Mouse (Mus musculus) MEL (cell line): ENCODE measurements around the gene Spata17. TPM values are rescaled to one million over a fixed set of nuclear protein-coding genes. Genes with fewer than 3 reads are reported as not detected.

Experiments
- DNase-seq: peaks from one replicate; pipeline ENCODE4 v3.0.0; 2011; ENCODE audit warnings: low read depth, low spot score
- H3K27ac ChIP-seq: 2 replicates; pipeline ENCODE4 v1.5.1; 2012; ENCODE audit warnings: low read depth, mild to moderate bottlenecking, control low read depth, low read length, moderate library complexity; ENCODE audit not compliant: control insufficient read depth
- H3K27me3 ChIP-seq, 2 experiments: fragments of 150-350 bp in 1 of 2; sonication (generic) in 1 of 2; 2 replicates each; pipeline ENCODE4 v1.6.1; 2012; ENCODE audit warnings: low read length in 2 of 2, mild to moderate bottlenecking in 2 of 2, improper control_type of control experiment in 1 of 2, moderate library complexity in 1 of 2; ENCODE audit not compliant: insufficient read depth in 2 of 2, control insufficient read depth in 1 of 2
- H3K36me3 ChIP-seq, 2 experiments: 2 replicates each; pipeline ENCODE4 v1.6.1; 2012 to 2014; ENCODE audit warnings: low read length in 2 of 2, improper control_type of control experiment in 1 of 2, inconsistent platforms in 1 of 2, mild to moderate bottlenecking in 1 of 2; ENCODE audit not compliant: insufficient read depth in 2 of 2, control insufficient read depth in 1 of 2
- H3K4me1 ChIP-seq, 2 experiments: fragments of 150-350 bp in 1 of 2; sonication (generic) in 1 of 2; 2 replicates each; pipeline ENCODE4 v1.6.1; 2012; ENCODE audit warnings: low read length in 2 of 2, improper control_type of control experiment in 1 of 2, mild to moderate bottlenecking in 1 of 2; ENCODE audit not compliant: insufficient read depth in 2 of 2, control insufficient read depth in 1 of 2
- H3K4me3 ChIP-seq, 2 experiments: fragments of 150-350 bp in 1 of 2; sonication (generic) in 1 of 2; 2 replicates each; pipeline ENCODE4 v1.5.1; 2012; ENCODE audit warnings: low read depth in 2 of 2, low read length in 2 of 2, mild to moderate bottlenecking in 2 of 2, moderate library complexity in 2 of 2, control low read depth in 1 of 2, improper control_type of control experiment in 1 of 2; ENCODE audit not compliant: control insufficient read depth in 1 of 2, insufficient read depth in 1 of 2
- H3K79me2 ChIP-seq: 2 replicates; pipeline ENCODE4 v1.6.1; 2012; ENCODE audit warnings: mild to moderate bottlenecking, low read length, moderate library complexity; ENCODE audit not compliant: control insufficient read depth, poor library complexity, insufficient read depth
- H3K9ac ChIP-seq: 2 replicates; pipeline ENCODE4 v1.6.1; 2012; ENCODE audit warnings: low read depth, mild to moderate bottlenecking, control low read depth, low read length, moderate library complexity; ENCODE audit not compliant: control insufficient read depth, poor library complexity, severe bottlenecking
- H3K9me3 ChIP-seq: fragments of 150-350 bp; sonication (generic); replicated peaks from 2 replicates; pipeline ENCODE4 v1.6.1; 2012; ENCODE audit warnings: mild to moderate bottlenecking, low read length, improper control_type of control experiment, moderate library complexity; ENCODE audit not compliant: insufficient read depth
- BHLHE40 ChIP-seq: IDR thresholded peaks from 2 replicates; pipeline ENCODE4 v1.6.1; 2012; ENCODE audit warnings: low read depth, mild to moderate bottlenecking, inconsistent platforms, low read length, improper control_type of control experiment, borderline replicate concordance
- CTCF ChIP-seq, 3 experiments: IDR thresholded peaks in 2 of 3; conservative IDR thresholded peaks in 1 of 3; 2 replicates each; pipeline ENCODE4 v1.5.1; 2011 to 2012; ENCODE audit warnings: low read length in 3 of 3, low read depth in 2 of 3, mild to moderate bottlenecking in 2 of 3, improper control_type of control experiment in 1 of 3, inconsistent platforms in 1 of 3, mixed read lengths in 1 of 3, moderate library complexity in 1 of 3; ENCODE audit not compliant: control insufficient read depth in 1 of 3, insufficient read depth in 1 of 3, poor library complexity in 1 of 3, severe bottlenecking in 1 of 3
- EP300 ChIP-seq, 2 experiments: IDR thresholded peaks; 2 replicates each; pipeline ENCODE4 v1.6.1; 2011; ENCODE audit warnings: improper control_type of control experiment in 2 of 2, low read length in 2 of 2, low read depth in 1 of 2, mild to moderate bottlenecking in 1 of 2
- ETS1 ChIP-seq: IDR thresholded peaks from 2 replicates; pipeline ENCODE4 v1.6.1; 2012; ENCODE audit warnings: low read depth, mild to moderate bottlenecking, inconsistent platforms, low read length, improper control_type of control experiment, moderate library complexity
- GABPA ChIP-seq: IDR thresholded peaks from 2 replicates; pipeline ENCODE4 v1.6.1; 2012; ENCODE audit warnings: low read depth, mild to moderate bottlenecking, inconsistent platforms, low read length, improper control_type of control experiment, moderate library complexity
- HCFC1 ChIP-seq: IDR thresholded peaks from 2 replicates; pipeline ENCODE4 v1.6.1; 2012; ENCODE audit warnings: low read depth, mild to moderate bottlenecking, inconsistent platforms, low read length, improper control_type of control experiment, moderate library complexity
- KAT2A ChIP-seq: conservative IDR thresholded peaks from 2 replicates; pipeline ENCODE4 v1.6.1; 2012; ENCODE audit warnings: low read depth, low read length, improper control_type of control experiment, inconsistent platforms
- MAFK ChIP-seq: IDR thresholded peaks from 2 replicates; pipeline ENCODE4 v1.6.1; 2011; ENCODE audit warnings: low read depth, mild to moderate bottlenecking, low read length, improper control_type of control experiment, borderline replicate concordance
- MAX ChIP-seq: IDR thresholded peaks from 2 replicates; pipeline ENCODE4 v1.6.1; 2011; ENCODE audit warnings: low read length, improper control_type of control experiment
- MXI1 ChIP-seq: IDR thresholded peaks from 2 replicates; pipeline ENCODE4 v1.6.1; 2011; ENCODE audit warnings: mild to moderate bottlenecking, low read depth, low read length, improper control_type of control experiment
- MYB ChIP-seq: IDR thresholded peaks from 2 replicates; pipeline ENCODE4 v1.6.1; 2011; ENCODE audit warnings: mild to moderate bottlenecking, low read depth, low read length, improper control_type of control experiment
- MYC ChIP-seq: IDR thresholded peaks from 2 replicates; pipeline ENCODE4 v1.6.1; 2011; ENCODE audit warnings: low read depth, mild to moderate bottlenecking, low read length, improper control_type of control experiment, moderate library complexity
- NRF1 ChIP-seq: IDR thresholded peaks from 2 replicates; pipeline ENCODE4 v1.6.1; 2014; ENCODE audit warnings: low read depth, mild to moderate bottlenecking, inconsistent platforms, low read length, improper control_type of control experiment, moderate library complexity; ENCODE audit not compliant: poor library complexity, insufficient read depth, severe bottlenecking
- POLR2A ChIP-seq, 2 experiments: IDR thresholded peaks; 2 replicates each; pipeline ENCODE4 v1.6.1; 2011 to 2012; ENCODE audit warnings: low read length in 2 of 2, mild to moderate bottlenecking in 2 of 2, control low read depth in 1 of 2, improper control_type of control experiment in 1 of 2, low read depth in 1 of 2, moderate library complexity in 1 of 2; ENCODE audit not compliant: control insufficient read depth in 1 of 2, insufficient read depth in 1 of 2, poor library complexity in 1 of 2
- POLR2AphosphoS2 ChIP-seq: IDR thresholded peaks from 2 replicates; pipeline ENCODE4 v1.6.1; 2011; ENCODE audit warnings: low read length, improper control_type of control experiment
- RAD21 ChIP-seq: IDR thresholded peaks from 2 replicates; pipeline ENCODE4 v1.6.1; 2011; ENCODE audit warnings: mild to moderate bottlenecking, low read depth, low read length, improper control_type of control experiment
- SIN3A ChIP-seq: IDR thresholded peaks from 2 replicates; pipeline ENCODE4 v1.6.1; 2012; ENCODE audit warnings: low read length, improper control_type of control experiment, inconsistent platforms
- SMC3 ChIP-seq: IDR thresholded peaks from 2 replicates; pipeline ENCODE4 v1.6.1; 2011; ENCODE audit warnings: low read depth, low read length, improper control_type of control experiment
- TBP ChIP-seq: IDR thresholded peaks from 2 replicates; pipeline ENCODE4 v1.8.0; 2011; ENCODE audit warnings: low read depth, low read length, improper control_type of control experiment
- TCF12 ChIP-seq: IDR thresholded peaks from 2 replicates; pipeline ENCODE4 v1.6.1; 2014; ENCODE audit warnings: low read depth, mild to moderate bottlenecking, inconsistent platforms, low read length, improper control_type of control experiment, moderate library complexity
- UBTF ChIP-seq: IDR thresholded peaks from 2 replicates; pipeline ENCODE4 v1.6.1; 2012; ENCODE audit warnings: low read depth, mild to moderate bottlenecking, inconsistent platforms, low read length, improper control_type of control experiment, moderate library complexity, borderline replicate concordance; ENCODE audit not compliant: insufficient read depth
- USF1 ChIP-seq: IDR thresholded peaks from 2 replicates; pipeline ENCODE4 v1.6.1; 2014; ENCODE audit warnings: low read depth, mild to moderate bottlenecking, inconsistent platforms, low read length, improper control_type of control experiment, moderate library complexity
- USF2 ChIP-seq, 2 experiments: IDR thresholded peaks; 2 replicates each; pipeline ENCODE4 v1.6.1; 2011 to 2012; ENCODE audit warnings: improper control_type of control experiment in 2 of 2, low read length in 2 of 2, borderline replicate concordance in 1 of 2, inconsistent platforms in 1 of 2, low read depth in 1 of 2, mild to moderate bottlenecking in 1 of 2; ENCODE audit not compliant: insufficient read depth in 1 of 2
- ZC3H11A ChIP-seq: IDR thresholded peaks from 2 replicates; pipeline ENCODE4 v1.6.1; 2012; ENCODE audit warnings: low read depth, mild to moderate bottlenecking, inconsistent platforms, low read length, improper control_type of control experiment
- ZKSCAN1 ChIP-seq: IDR thresholded peaks from 2 replicates; pipeline ENCODE4 v1.6.1; 2012; ENCODE audit warnings: low read depth, mild to moderate bottlenecking, inconsistent platforms, low read length, improper control_type of control experiment, moderate library complexity
- ZMIZ1 ChIP-seq: IDR thresholded peaks from 2 replicates; pipeline ENCODE4 v1.6.1; 2012; ENCODE audit warnings: low read depth, mild to moderate bottlenecking, inconsistent platforms, low read length, improper control_type of control experiment, moderate library complexity
- polyA plus RNA-seq, 2 experiments: library from polyadenylated mRNA; stranded (reverse) in 1 of 2; unstranded in 1 of 2; fragments of >175 nt in 1 of 2; fragments of >200 nt in 1 of 2; gene quantifications; 2 replicates each; pipeline versions ENCODE4 v1.2.1 to v1.2.4; 2012; ENCODE audit warnings: low replicate concordance in 2 of 2, low read depth in 1 of 2; ENCODE audit not compliant: insufficient read length in 2 of 2, insufficient read depth in 1 of 2, missing spikeins in 1 of 2
- total RNA-seq: library from RNA; depleted of rRNA; stranded (reverse); fragments of 300-350 nt; gene quantifications from 2 replicates; pipeline ENCODE4 v1.2.3, GENCODE M21; 2012

The Spata17 gene
- total and polyA plus RNA-seq, 3 experiments = 0.13 TPM; not detected in 2

- Histone ChIP-seq H3K9me3 (no peaks in the 10 kb centered on the region), H3K9ac (no peak overlapping the region), H3K27ac (no peak overlapping the region), H3K27me3 (no peaks in the 10 kb centered on the region), H3K4me1 (no peaks in the 10 kb centered on the region), H3K79me2 (no peaks in the 10 kb centered on the region), H3K4me3 (no peak overlapping the region), H3K36me3 (no peaks in the 10 kb centered on the region)
- TF ChIP-seq UBTF = no peak
- no peak for TF ChIP-seq KAT2A
- TF ChIP-seq TBP = no peak
- TF ChIP-seq RAD21 = no peak
- TF ChIP-seq POLR2AphosphoS2 = no peak
- TF ChIP-seq POLR2A (IDR thresholded peaks at IDR 0.05; ENCODE audit: control insufficient read depth in 1 of 2, insufficient read depth in 1 of 2, low read depth in 1 of 2, low read length in 2 of 2, poor library complexity in 1 of 2) = no peak
- TF ChIP-seq MXI1 = no peak
- TF ChIP-seq ETS1 = no peak
- TF ChIP-seq MAX = no peak
- TF ChIP-seq NRF1 = no peak
- TF ChIP-seq HCFC1 = no peak
- no peak for TF ChIP-seq ZC3H11A
- no peak for TF ChIP-seq USF1
- TF ChIP-seq MYC = no peak
- no peak for TF ChIP-seq MYB
- no peak for TF ChIP-seq CTCF (IDR thresholded peaks at IDR 0.05 in 2 of 3, conservative IDR thresholded peaks at IDR 0.05 in 1 of 3; ENCODE audit: control insufficient read depth in 1 of 3, insufficient read depth in 1 of 3, low read depth in 2 of 3, low read length in 3 of 3, poor library complexity in 1 of 3, severe bottlenecking in 1 of 3)
- TF ChIP-seq SMC3 = no peak
- TF ChIP-seq ZKSCAN1 = no peak
- TF ChIP-seq ZMIZ1 = no peak
- DNase-seq = no peak
Observed at GRCm38 (mm10) chr1:187051296-187051695, 164.0 kb downstream of the Spata17 start.

DNA sequence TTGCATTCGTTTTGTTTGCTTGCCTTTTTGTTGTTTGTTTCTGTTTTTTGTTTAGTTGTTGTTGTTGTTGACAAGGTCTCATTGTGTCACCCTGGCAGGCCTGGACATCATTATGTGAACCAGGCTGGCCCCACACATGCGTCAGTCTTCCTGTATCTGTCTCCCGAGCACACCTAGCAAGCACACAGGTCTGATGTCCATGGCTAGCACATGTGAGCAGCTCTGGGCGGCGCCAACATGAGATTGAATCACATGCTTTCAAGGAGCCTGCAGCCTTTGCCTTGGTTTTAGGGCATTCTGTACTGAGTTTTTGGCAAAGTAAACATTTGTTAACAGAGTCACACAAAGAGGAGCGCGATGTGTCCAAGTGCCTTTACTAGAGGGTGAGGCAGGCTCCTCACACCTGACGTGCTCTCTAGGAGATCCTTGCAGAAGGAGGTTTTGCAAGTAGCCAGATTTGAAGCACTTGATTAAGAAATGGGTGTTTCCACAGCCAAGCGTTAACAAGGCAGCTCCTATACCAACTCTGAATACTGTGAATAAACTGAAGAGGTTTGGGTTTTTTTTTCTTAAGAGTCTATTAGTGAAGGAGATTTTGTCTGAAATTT, 166.5 kb downstream of the Spata17 start:
- TF ChIP-seq SIN3A (no peak), GABPA (no peak), USF2 (IDR thresholded peaks at IDR 0.05; ENCODE audit: borderline replicate concordance in 1 of 2, insufficient read depth in 1 of 2, low read depth in 1 of 2, low read length in 2 of 2) (no peak), MAFK (no peak), EP300 (IDR thresholded peaks at IDR 0.05; ENCODE audit: low read depth in 1 of 2, low read length in 2 of 2) (no peak), TCF12 (no peak), BHLHE40 (no peak), HCFC1 (no peak), MYB (no peak)
- no peaks in the 10 kb centered on the region for H3K9me3 ChIP-seq

More for the DNA sequence above, 166.5 kb downstream of the Spata17 start:
- Histone ChIP-seq H3K4me1 (no peaks in the 10 kb centered on the region), H3K27ac (no peak overlapping the region), H3K27me3 (no peaks in the 10 kb centered on the region), H3K79me2 (no peaks in the 10 kb centered on the region), H3K9ac (no peak overlapping the region), H3K4me3 (no peak overlapping the region), H3K36me3 (no peaks in the 10 kb centered on the region)
- no peak for DNase-seq
